Mouse (Mus musculus) forebrain, postnatal 0 days (tissue): ENCODE measurements around the gene Olfr1443. TPM values are rescaled to one million over a fixed set of nuclear protein-coding genes. Genes with fewer than 3 reads are reported as not detected.

Experiments
- ATAC-seq: fragments of 200-750 bp; cut with Nextera tagmentation; 2 replicates; pipeline ENCODE4 v1.8.0; 2017; ENCODE audit warnings: mild to moderate bottlenecking, moderate library complexity
- DNase-seq: peaks from one replicate; pipeline ENCODE4 v3.0.0-alpha.2; 2015
- H3K27ac ChIP-seq: fragments of 300-500 bp; sonication (generic); 2 replicates; pipeline ENCODE4 v1.5.1; 2014; ENCODE audit warnings: low read depth, mild to moderate bottlenecking, antibody characterized with exemption, low read length, moderate library complexity, mixed read lengths
- H3K27me3 ChIP-seq: fragments of 300-500 bp; sonication (generic); 2 replicates; pipeline ENCODE4 v1.6.1; 2014; ENCODE audit warnings: mild to moderate bottlenecking, low read length, mixed read lengths; ENCODE audit not compliant: insufficient read depth
- H3K36me3 ChIP-seq: fragments of 300-500 bp; sonication (generic); 2 replicates; pipeline ENCODE4 v1.6.1; 2014; ENCODE audit warnings: mild to moderate bottlenecking, moderate library complexity; ENCODE audit not compliant: insufficient read depth
- H3K4me1 ChIP-seq: fragments of 300-500 bp; sonication (generic); 2 replicates; pipeline ENCODE4 v1.6.1; 2014; ENCODE audit warnings: antibody characterized with exemption; ENCODE audit not compliant: insufficient read depth
- H3K4me2 ChIP-seq: fragments of 300-500 bp; sonication (generic); 2 replicates; pipeline ENCODE4 v1.6.1; 2014; ENCODE audit warnings: low read depth, mild to moderate bottlenecking, moderate library complexity
- H3K4me3 ChIP-seq: fragments of 300-500 bp; sonication (generic); 2 replicates; pipeline ENCODE4 v1.5.1; 2014; ENCODE audit warnings: low read depth, low read length, mixed read lengths
- H3K9ac ChIP-seq: fragments of 300-500 bp; sonication (generic); 2 replicates; pipeline ENCODE4 v1.6.1; 2014; ENCODE audit warnings: mild to moderate bottlenecking
- H3K9me3 ChIP-seq: fragments of 300-500 bp; sonication (generic); 2 replicates; pipeline ENCODE4 v1.6.1; 2016; ENCODE audit warnings: low read length
- CTCF ChIP-seq: sonication (generic); IDR thresholded peaks from 2 replicates; pipeline ENCODE4 v1.5.1; 2016; ENCODE audit warnings: antibody characterized with exemption, control low read depth, low read depth
- WGBS: fragments of 180-500 bp; shearing (Covaris S2); extraction: QIAGEN DNeasy Blood & Tissue Kit; methylation state at CpG from one replicate; pipeline ENCODE4 v1.1.7; 2014; 5-methylcytosine and 5-hydroxymethylcytosine counted together
- polyA plus RNA-seq: library from polyadenylated mRNA; unstranded; fragments of >200 nt; fragmentation: Nextera tagmentation; extraction: Ambion mirVana; gene quantifications from 2 replicates; pipeline ENCODE4 v1.2.1, GENCODE M21; 2015
- total RNA-seq: library from RNA; depleted of rRNA; stranded (reverse); fragments of >200 nt; gene quantifications from 2 replicates; pipeline ENCODE4 v1.2.3, GENCODE M21; 2014; rRNA removed

The Olfr1443 gene
- total and polyA plus RNA-seq, 2 experiments from 2014 or later, result not detected

DNA sequence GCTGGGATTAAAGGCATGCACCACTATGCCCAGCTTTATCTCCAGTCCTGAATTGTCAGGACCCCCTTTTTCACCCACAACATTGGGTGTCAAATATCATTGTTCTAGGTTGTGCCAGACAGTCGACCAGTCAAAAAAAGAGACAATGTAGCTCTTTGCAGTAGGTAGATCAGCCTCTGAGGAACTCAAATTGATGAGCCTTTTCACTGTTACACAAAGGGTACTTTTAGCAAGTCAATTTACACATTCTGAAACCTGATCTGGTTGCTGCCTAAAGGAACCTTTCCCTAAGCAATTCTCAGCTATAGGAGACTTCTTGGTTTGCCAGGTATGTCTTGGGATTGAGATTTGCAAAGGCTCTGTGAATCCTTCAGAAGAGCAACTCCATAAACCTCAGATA lies 53.1 kb downstream of the Olfr1443 start:
- TF ChIP-seq CTCF, result no peak
- WGBS, result 62% methylated on average over 1 of the region's 1 CpGs
- DNase-seq (no peak), ATAC-seq (no peak)
- no peaks in the 10 kb centered on the region for H3K36me3 ChIP-seq
- H3K9me3 ChIP-seq, result no peaks in the 10 kb centered on the region
- H3K9ac ChIP-seq, result no peak overlapping the region
- H3K27me3 ChIP-seq, result no peaks in the 10 kb centered on the region
- no peak overlapping the region for H3K4me3 ChIP-seq
- no peak overlapping the region for H3K4me2 ChIP-seq
- no peak overlapping the region for H3K27ac ChIP-seq
- no peaks in the 10 kb centered on the region for H3K4me1 ChIP-seq

DNA sequence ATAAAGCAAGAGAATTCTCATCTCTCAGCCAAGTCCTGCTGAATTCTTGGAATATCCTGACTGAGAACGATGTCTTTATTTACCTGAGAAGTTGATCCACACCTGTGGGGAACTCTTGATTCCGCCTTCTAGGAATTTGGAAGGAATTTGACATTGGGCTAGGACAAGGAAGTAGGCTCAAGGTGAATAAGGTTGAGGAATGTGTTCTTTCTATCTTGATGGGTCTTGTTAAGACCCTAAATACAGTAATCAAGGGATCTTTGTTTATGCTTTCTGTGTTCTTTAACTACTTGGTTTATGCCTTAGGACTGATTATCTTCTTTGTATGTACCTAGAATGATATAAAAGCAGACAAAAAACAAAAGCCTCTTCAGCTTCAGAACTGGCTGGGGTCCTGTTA lies 54.0 kb downstream of the Olfr1443 start:
- Histone ChIP-seq H3K27ac (no peak overlapping the region), H3K9ac (no peak overlapping the region), H3K4me3 (no peak overlapping the region), H3K4me2 (no peak overlapping the region), H3K4me1 (no peaks in the 10 kb centered on the region), H3K27me3 (no peaks in the 10 kb centered on the region), H3K9me3 (no peaks in the 10 kb centered on the region), H3K36me3 (no peaks in the 10 kb centered on the region)
- ATAC-seq (no peak), DNase-seq (no peak)
- no peak for TF ChIP-seq CTCF
- 89% methylated on average over 2 of the region's 2 CpGs for WGBS

Other genes starting within 250 kb of the Olfr1443 start
- gene Mpeg1, start 217.3 kb upstream of the Olfr1443 start, total RNA-seq, result 3.2 and 3.5 TPM in 2 replicates
- gene Mpeg1, start 217.3 kb upstream of the Olfr1443 start, polyA plus RNA-seq, result 0.63 and 1.1 TPM in 2 replicates
- gene Dtx4, start 176.7 kb upstream of the Olfr1443 start, total RNA-seq, result 43.2 and 48.8 TPM in 2 replicates
- gene Dtx4, start 176.7 kb upstream of the Olfr1443 start, polyA plus RNA-seq, result 20.6 and 21.2 TPM in 2 replicates
- gene Fam111a, start 132.4 kb upstream of the Olfr1443 start, total RNA-seq, result 4.3 and 4.4 TPM in 2 replicates
- 2.9 and 3.2 TPM in 2 replicates for gene Fam111a, start 132.4 kb upstream of the Olfr1443 start, polyA plus RNA-seq
- gene Gm4952, start 78.1 kb upstream of the Olfr1443 start, total RNA-seq, result 0.29 and 0.31 TPM in 2 replicates
- gene Gm4952, start 78.1 kb upstream of the Olfr1443 start, polyA plus RNA-seq, result 0.13 and 0.19 TPM in 2 replicates
- gene Glyat, start 44.8 kb upstream of the Olfr1443 start, total RNA-seq, result not detected in 2 replicates
- not detected in 2 replicates for gene Glyat, start 44.8 kb upstream of the Olfr1443 start, polyA plus RNA-seq
- gene Olfr1442, start 7.7 kb upstream of the Olfr1443 start, total RNA-seq, result not detected in 2 replicates
- not detected in 2 replicates for gene Olfr1442, start 7.7 kb upstream of the Olfr1443 start, polyA plus RNA-seq
- gene Keg1, start 17.7 kb downstream of the Olfr1443 start, total RNA-seq, result not detected in 2 replicates
- gene Keg1, start 17.7 kb downstream of the Olfr1443 start, polyA plus RNA-seq, result not detected in 2 replicates
- 1.3 TPM in 2 replicates for gene Cntf, start 87.5 kb downstream of the Olfr1443 start, total RNA-seq
- 0.96 and 1.1 TPM in 2 replicates for gene Cntf, start 87.5 kb downstream of the Olfr1443 start, polyA plus RNA-seq
- 52.9 and 61.1 TPM in 2 replicates for gene Zfp91, start 118.0 kb downstream of the Olfr1443 start, total RNA-seq
- 10.0 and 11.6 TPM in 2 replicates for gene Zfp91, start 118.0 kb downstream of the Olfr1443 start, polyA plus RNA-seq
- gene Lpxn, start 118.1 kb downstream of the Olfr1443 start, total RNA-seq, result 1.8 and 2.2 TPM in 2 replicates
- 0.59 and 1.3 TPM in 2 replicates for gene Lpxn, start 118.1 kb downstream of the Olfr1443 start, polyA plus RNA-seq
- gene Gm5244, start 168.6 kb downstream of the Olfr1443 start, total RNA-seq, result not detected in 2 replicates
- gene Gm5244, start 168.6 kb downstream of the Olfr1443 start, polyA plus RNA-seq, result not detected in 2 replicates
- not detected in 2 replicates for gene Olfr1444, start 179.2 kb downstream of the Olfr1443 start, total RNA-seq
- not detected in 2 replicates for gene Olfr1444, start 179.2 kb downstream of the Olfr1443 start, polyA plus RNA-seq
- not detected in 2 replicates for gene Olfr1445, start 205.7 kb downstream of the Olfr1443 start, total RNA-seq
- not detected in 2 replicates for gene Olfr1445, start 205.7 kb downstream of the Olfr1443 start, polyA plus RNA-seq
- not detected in 2 replicates for gene Olfr1446, start 215.4 kb downstream of the Olfr1443 start, total RNA-seq
- gene Olfr1446, start 215.4 kb downstream of the Olfr1443 start, polyA plus RNA-seq, result not detected in 2 replicates
- not detected in 2 replicates for gene Olfr1447, start 225.6 kb downstream of the Olfr1443 start, total RNA-seq
- not detected in 2 replicates for gene Olfr1447, start 225.6 kb downstream of the Olfr1443 start, polyA plus RNA-seq
- not detected in 2 replicates for gene Olfr1448, start 246.3 kb downstream of the Olfr1443 start, total RNA-seq
- gene Olfr1448, start 246.3 kb downstream of the Olfr1443 start, polyA plus RNA-seq, result not detected in 2 replicates